Mouse (Mus musculus) T-helper 17 cell (primary cell): ENCODE measurements at regions not wholly inside any gene's neighbourhood (a gene's known extent, or its start where the extent isn't known, plus 50 kb on each side); places are given as distances from the start of the nearest gene placed in this dataset.

Source experiments
- in situ Hi-C, 2 experiments: fragments of 300-600 bp; cut with MboI, MseI; formaldehyde crosslinking; loops; 1 replicate in 1 of 2; 2 replicates in 1 of 2; pipeline ENCODE4 v1.15.1; 2025; ENCODE audit warnings: high pct_unique_total_duplicates in 2 of 2

DNA sequence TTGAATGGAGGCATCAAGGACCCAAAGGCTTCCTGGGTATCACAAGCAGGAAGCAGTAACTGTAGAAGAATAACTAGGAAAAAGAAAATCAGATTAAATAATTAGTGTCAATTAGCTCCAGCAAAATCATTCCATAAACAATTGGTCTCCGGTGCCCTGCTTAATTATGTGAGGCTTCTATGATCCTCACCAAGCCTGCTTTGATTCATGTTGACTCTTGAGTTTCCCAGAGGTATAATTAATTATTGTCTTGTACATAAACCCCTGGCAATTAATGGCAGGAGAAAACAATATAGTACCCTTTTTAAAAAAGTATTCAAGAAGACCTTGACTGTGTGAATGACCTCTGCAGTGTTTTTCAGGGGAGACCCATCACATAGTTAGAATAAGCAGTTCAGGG, 61.5 kb upstream of the Sp8 start:
- in situ Hi-C loops, result no loop called here

DNA sequence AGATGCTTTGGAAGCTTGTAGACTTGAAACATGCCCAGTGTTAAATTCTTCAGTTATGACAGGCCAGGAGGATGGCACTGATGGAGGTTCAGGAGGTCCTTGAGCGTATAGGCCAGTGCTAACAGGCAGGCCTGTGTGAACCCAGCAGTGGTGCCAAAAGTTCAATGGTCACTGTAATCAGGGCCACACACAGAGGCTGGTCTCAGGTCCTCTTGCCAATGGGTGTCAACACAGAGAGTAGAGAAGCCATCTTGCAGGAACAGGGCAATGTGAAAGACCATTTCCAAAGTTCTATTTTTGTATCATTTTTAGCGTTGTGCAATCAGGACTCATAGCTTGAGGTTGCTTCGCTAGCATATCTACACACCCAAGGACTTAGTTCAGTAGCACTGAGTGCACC, 64.2 kb upstream of the Sp8 start:
- in situ Hi-C loops, result no loop called here

DNA sequence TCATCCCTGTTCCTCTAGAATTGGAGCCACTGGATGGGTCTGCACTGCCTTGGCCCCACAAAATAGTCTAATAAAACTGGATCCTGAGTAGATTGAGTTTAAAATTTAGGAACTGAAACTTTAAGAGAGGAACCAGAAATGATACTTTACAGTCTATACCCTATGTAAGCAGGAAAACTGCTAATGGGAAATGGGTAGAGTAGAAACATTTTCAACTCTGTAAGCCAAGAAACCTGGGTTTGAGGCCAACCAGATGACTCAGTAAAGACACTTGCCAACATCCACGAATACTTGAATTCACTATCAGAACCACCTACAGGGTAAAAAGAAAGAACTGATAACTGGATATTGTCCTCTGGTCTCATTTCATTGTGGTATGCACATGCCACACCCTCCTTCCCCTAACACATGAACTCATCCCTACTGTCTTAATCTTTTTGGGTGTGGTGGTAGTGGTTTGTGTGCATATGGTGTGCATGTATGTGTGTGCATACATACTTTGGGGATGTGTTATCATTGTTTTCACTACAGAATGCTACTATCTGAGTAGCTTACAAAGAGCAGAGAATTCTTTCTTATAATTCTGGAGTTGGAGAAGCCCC, 70.6 kb upstream of the Sp8 start:
- in situ Hi-C loops, result no loop called here

DNA sequence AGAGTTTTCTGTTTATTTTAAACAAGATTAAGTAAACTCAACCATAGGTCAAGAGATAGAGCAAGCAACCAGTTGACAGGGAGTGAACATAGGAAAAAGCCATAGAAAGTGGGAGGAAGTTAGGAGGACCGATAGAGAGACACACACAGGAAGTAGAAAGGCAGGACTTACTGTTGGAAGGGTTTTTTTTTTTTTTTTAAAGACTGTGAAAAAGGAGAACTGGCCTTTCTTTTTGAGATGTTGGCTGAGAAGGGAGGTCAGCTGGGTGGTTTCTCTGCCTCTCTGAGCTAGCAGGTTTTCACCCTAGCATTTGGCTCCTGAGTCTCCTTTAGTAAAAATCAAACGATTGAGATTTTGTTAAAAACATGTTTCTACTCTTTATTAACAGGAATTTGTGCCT, 73.3 kb upstream of the Sp8 start:
- in situ Hi-C loops, result no loop called here

DNA sequence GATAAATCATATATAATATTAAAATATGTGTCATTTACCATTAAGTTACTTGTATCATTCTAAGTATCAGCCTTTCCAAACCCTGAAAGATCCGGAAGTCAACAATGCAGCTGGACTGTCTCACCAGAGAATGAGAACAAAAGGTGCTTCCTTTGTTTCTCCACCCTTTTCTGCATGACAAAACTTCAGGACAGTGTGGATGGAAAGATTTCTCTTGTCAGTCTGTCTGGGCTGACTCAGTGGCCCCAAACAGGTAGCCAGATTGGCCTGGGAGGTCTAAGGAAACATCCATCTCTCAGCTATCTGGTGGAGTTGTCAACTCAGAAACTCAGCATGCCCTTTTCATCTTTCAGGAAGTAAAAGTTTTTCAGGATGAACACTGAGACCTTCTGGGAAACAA, 79.7 kb upstream of the Sp8 start:
- in situ Hi-C loops, result no loop called here

DNA sequence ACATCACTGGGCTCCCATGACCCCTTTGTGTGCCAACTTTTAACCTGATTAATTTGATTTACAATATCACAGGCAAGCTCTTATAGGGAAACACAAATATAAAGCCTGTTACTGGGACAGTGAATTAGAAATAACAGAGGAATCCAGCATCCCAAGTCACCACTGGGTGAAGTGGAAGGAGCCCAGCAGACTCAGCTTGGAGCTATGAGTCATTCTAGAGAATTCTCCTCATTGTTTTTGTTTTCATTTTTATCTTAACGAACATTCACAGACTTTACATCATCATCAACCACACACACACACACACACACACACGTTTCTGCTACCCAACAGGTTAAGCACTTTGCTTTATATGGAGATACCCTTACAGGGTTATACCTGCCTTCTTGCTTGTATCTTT, 92.1 kb upstream of the Sp8 start:
- in situ Hi-C loops, result no loop called here

DNA sequence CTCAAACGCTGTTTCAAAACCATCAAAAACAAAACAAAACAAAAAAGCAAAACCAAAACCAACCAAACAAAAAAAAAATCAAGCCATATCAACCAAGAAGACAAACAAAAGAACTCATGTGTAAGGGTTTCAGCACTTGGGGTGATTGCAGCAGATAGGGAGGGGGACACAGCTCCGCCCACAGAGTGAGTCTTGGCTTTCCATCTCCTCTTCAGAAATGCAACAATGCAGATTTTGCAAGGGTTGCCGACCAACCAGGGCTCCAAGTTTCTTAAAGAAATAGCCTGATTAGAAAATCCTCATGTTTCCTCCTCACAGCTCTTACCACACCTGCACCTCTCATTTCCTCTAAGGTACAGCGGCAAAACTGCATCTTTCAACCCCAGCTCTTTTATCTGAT, 107.0 kb upstream of the Sp8 start:
- in situ Hi-C loops, result no loop called here

DNA sequence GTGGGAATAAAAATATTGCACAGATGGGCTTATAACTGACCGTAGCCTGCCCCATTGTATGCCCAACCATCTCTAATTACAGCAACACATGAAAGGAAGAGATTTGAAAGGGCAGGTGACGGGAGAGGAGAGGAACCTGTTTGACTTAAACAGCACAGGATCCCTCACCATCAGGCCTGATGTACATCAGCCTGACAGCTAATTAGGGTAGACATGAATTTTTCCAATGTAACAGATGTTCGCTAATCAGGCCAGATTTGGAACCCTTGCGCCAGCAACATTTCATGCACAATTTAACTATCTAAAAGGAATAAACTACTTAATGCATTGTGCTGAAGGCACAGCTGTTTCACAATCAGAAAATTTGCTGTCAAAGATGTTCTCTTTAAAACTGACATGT, 120.2 kb upstream of the Sp8 start:
- in situ Hi-C loops, result no loop called here

DNA sequence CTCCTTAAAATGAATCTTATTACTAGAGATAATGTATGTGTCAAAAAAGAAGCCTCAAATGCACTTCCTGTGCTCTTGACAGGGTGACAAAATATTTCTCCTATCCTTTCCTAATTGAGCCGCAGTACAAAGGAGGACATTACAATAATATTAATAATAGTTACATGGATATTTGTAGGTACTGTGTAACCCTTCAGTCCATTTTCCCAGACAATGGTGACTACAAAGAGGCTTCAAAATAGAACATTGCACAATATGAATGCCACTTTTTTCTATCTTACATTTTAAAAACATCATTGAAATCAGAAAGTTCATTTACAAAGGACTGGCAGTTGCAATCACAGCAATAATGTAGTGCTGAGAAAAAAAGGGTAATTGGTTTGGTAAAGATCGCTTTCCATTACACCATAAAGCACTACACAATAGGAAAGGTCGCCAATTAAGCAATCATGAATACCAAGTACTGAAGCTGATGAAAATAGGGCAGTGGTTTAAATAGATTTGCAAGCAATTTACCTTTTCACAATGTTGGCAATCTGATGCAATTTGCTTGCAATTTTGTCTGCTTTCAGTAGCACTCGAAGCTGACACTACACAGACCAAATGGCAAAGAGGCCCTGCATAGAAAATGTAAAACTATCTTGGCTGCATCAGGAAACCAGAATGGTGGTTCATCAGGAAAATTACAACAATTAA, 126.1 kb upstream of the Sp8 start:
- in situ Hi-C loops, result no loop called here

DNA sequence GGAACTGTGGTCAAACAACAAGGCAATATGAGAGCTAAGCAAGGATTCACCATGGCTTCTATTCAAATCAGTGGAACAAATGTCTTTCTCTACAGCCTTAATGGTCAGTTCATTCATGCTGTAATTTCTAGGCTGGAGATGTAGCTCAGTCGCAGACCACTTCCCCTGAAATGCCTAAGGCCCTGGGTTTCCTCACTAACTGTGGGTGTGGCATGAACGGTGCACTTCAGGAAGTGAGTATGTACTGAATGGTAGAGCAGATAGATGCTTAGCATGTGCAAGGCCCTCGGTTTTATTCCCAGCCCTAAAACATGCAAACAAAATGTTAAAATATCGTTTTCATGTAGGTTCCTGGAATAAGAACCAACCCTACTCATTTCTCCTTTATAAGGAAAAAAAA, 129.3 kb upstream of the Sp8 start:
- in situ Hi-C loops, result no loop called here

DNA sequence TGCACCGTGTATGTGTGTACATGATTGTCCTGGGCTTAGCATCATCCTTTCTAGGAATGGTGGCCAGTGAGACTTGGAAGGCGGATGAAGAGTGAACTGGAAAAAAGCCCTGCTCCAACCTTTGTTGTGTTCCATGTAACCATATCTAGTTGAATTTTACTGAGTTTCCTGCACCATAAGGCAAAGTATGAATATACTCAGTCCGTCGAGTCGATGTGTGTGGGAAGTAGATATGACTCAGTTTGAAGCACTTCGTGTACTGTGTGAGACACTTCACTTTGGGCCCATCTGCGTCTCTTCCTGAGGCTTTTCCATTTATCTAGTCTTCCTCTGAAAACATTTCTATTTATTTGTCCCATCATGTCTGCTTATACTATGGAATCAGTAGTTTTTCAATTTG, 139.5 kb upstream of the Sp8 start:
- in situ Hi-C loops, result loop anchor here in 1 of 2 experiments (10.0 kb wide), 1 partner anchor 1262 kb away; no protein-coding TSS in a partner anchor

DNA sequence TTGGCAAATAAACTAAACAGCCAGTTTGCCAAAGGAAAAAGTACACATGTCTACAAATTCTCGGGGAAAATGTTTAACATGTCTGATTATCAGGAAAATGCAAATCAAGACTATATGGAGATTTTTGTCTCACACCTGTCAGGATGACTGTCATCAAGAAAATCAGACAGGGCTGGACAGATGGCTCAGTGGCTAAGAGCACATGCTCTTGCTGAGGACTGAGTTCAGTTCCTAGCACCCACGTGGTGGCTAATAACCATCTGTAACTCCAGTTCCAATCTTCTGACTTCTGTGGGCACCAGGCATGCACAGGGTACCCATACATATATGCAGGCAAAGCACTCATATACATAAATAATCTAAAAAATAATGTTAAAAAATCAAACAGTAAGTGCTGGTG, 141.3 kb upstream of the Sp8 start:
- in situ Hi-C loops, result loop anchor here in 1 of 2 experiments (10.0 kb wide), 1 partner anchor 1260 kb away; no protein-coding TSS in a partner anchor

DNA sequence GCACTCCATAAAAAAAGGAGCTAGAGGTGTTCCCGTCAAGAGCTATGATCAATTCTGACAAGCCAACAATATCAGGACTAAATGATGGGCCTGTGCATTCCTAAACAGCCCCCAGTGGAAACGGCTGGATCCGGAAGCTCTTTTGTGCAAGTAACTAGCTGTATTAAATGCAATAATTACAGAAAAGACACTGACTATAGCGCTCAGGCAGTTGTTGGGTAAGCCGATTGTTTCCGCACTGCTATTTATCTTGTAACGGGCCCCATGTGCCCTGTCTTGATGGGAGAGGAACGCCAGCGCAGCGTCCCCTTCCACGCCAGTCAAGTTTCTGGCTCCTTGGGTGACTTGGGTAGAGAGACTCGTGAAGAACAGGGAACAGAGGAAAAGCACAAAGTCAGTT, 142.4 kb upstream of the Sp8 start:
- in situ Hi-C loops, result loop anchor here in 1 of 2 experiments (10.0 kb wide), 1 partner anchor 1259 kb away; no protein-coding TSS in a partner anchor

DNA sequence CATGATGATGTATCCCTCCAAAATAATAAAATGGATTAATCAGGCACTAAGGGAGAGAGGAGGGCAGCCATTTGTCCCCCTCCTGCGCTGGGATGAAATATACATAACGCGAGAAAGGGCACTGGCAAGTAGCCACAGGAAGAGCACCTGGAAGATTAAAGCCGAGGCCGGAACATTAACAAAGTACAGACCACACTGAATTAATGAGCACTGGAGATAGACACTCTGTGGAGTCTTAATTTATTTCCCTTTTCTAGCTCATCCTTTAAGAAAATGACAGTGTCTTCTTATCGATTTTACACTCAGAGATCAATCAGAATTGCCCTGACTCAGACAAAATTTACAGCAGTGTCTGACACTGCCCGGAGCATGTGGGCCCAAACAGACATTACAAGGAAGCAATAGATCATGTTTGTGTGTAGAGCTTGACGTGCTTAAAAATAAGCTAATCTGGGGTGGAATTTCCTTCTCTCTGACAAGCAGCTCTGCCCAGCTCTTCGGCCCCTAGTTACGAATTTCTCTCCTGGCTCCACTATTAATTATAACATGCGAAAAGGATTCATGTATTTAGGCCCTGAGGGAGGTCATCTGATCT, 143.0 kb upstream of the Sp8 start:
- in situ Hi-C loops, result loop anchor here in 1 of 2 experiments (10.0 kb wide), 1 partner anchor 1258 kb away; no protein-coding TSS in a partner anchor

DNA sequence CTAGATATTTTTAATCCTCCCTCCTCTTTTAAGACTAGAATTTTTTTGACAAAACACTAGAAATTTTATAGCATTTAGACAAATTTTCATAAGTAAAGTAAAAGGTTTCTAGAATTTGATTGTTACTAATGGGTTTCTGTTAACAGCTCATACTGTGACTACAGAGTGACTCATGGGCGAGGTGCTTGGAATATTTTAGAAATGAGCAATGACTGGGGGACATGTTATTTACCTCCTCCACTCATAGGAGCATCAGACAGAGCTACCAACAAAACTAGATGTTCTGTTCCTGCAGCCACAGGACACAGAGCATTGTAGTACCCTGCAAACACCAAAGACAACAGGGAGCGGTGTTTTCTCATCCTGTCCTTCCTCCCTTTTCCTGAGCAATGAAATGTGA, 144.3 kb upstream of the Sp8 start:
- in situ Hi-C loops, result loop anchor here in 1 of 2 experiments (10.0 kb wide), 1 partner anchor 1257 kb away; no protein-coding TSS in a partner anchor

DNA sequence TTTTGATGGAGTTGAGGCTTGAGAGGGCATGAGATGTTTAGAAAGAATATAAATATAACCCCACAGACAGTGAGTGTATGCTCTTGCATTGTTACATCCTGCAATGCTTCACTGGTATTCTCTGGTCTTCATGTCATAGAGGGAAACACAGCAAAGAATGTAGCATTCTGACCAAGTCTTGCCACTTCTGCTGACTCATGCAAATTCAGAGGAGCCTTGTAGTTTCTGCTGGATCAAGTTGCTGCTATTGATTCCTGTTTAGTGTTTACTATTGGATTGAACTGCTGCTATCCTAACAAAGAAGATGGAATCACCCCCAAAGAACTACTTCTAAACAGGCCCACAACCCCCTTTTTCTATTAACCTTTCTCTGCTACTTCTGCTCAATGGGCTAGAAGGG, 148.0 kb upstream of the Sp8 start:
- in situ Hi-C loops, result no loop called here

DNA sequence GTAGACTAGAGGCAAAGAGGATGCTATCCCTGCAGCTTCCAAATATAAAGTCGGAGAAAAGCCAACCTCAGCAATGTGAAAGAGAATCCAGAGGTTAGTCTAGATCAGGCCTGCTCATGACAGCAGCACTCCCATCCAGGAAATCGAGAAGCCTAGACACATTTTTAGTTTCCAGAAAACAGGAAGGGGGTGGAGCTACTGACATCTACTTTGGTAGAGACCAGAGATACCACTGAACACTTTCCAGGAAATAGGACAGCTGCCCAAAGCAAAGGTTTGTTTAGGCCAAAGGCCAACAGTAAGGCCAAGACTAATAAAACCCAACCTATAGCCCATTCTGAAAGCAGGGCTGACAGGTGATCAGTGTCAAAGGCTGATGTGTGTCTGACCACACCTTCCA, 151.4 kb upstream of the Sp8 start:
- in situ Hi-C loops, result no loop called here

DNA sequence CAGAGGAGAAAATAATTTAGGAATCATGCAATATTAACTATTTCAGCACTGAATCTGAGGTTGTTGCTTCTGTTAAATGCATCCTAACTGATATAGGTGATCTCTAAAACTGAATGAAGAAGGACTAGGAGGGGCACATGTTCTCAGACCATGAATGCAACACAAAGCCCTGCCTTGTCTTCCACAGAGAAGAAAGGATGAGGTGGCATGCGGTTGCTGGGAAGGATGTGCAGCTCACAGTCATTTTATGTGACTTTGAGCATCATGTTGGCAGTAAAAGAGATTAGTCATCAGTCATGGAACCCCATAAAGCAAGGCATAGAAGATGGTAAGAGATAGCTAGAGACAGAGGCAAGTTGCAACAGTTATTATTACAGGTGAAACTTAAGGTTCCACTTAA, 163.2 kb upstream of the Sp8 start:
- in situ Hi-C loops, result no loop called here

DNA sequence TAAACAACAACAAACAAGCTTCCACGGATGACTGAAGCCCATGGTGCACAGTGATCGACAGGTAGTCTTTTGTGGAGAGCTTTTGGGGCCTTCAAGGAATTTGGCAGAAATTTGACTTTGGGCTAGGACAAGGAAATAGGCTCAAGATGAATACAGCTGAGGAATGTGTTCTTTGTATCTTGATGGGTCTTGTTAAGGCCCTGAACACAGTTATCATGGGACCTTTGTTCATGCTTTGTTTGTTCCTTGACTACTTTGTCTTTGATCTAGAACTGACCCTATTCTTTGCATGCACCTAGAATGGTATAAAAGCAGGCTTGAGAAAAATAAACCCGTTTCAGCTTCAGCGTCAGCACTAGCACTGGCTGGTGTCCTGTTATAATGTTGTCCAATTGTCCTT, 168.1 kb upstream of the Sp8 start:
- in situ Hi-C loops, result no loop called here

DNA sequence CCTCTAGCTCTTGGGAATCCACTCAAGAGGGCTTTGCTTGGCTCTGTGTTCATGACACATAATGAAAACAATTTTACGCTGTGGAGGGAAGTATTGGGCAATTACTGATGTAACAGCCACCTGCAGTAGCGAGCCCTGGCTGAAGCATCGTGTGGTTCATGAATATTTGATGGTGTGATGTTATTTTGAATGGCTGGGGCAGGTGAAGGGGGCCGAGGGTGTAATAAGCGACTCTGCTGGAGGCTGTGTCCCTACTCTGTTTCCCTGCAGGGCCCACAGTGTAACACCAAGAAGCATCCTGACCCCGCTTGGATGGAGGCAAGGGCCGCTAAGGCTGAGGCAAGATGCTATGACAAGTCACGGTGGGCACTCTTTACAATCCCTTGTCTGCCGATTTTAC, 184.6 kb upstream of the Sp8 start:
- in situ Hi-C loops, result no loop called here

DNA sequence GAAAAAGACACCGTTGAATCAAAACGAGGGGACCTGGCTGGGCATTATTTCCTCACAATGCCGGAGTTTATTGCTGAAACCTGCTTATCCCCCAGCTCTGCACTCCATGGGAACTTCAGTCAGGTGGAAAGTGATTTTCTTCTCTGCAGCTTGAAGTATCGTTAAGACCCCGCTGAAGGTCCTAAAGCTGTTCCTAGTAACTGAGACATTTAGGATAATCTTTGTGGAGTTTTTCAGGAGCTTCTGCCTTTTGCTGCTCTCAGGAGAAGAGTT, 185.0 kb upstream of the Sp8 start:
- in situ Hi-C loops, result no loop called here

DNA sequence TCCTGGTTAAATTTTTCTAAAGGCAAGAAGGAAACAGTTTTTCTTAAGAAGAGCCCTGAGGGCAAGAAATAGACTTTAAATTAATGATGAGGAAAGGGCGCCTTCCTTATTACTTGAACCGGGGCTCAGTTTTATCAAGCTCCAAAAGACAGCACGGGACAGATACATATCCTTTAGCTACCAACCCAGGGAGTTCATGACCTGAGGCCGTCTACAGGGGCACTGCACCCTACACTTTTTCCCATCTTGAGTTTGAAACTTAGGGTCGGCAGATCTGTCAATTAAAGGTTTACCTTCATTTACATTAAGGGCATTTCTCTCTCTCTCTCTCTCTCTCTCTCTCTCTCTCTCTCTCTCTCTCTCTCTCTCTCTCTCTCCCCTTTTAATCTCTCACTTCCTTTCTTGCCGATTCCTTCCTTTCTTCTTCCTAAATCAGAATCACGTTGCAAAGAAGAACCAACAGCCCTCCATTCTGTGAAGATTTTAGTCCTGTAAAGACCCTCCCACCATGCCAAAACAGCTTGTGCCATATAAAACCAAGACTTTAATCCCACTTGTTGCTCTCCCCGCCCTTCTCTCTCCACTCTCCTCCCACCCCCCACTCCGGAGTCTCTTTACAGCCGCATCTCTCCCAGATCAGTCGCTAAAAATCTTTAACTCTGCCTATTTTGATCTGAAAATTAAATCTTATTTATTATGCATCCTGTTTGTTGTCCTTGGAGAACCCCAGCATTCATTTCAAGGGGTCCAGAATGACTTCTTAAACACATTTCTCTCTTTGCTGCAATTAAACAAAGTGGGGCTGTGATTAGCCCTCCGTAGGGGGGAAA, 185.5 kb upstream of the Sp8 start:
- in situ Hi-C loops, result no loop called here
